7 mouse cellular contexts compared by ENCODE assay signal in the genomic region with DNA sequence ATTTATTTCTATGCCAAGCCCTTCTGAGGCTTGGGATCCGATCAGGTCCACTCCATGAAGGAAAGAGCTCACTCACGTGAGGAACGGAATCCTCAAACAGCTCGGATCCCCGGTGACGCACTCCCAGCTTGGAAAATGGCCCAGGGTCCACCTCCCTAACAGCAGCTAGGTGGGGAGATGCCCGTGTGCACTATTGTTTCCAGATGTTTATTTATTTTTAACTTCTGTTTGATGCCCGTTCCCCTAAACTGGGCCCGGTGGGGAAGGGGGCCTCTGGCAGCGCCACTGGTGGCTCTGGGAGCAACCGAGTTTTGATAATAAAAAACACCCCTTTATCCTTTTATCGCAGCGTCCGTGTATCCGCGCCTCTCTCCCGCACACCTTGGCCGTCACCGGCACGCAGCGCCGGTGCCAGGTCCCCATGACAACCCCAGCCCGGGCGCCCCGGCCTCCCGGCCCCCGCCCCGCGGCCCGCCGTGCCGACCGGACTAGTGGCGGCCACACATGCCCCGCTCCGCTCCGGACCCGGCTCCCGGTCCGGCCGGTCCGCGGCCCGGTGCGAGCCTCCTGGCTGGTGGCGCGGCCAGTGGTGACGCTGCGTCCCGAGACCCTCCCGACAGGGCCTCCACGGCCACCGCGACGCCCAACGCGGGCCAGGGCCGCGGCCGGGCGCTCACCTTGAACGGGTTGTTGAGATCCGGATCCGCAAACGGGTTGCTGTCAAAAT. TPM values are rescaled to one million over a fixed set of nuclear protein-coding genes. Genes with fewer than 3 reads are reported as not detected.
DNase-seq lines count a peak whose midpoint lies in the region; ATAC-seq and TF ChIP-seq lines count a peak whose summit lies in the region.

No protein-coding gene starts in this region.

- H3K79me2 ChIP-seq in macrophage (ENCODE audit: inconsistent target): peaks cover 51% of the 10 kb centered on the region

- peak overlapping the region; percentile 81 for H3K4me3 ChIP-seq in bone marrow macrophage, adult 2 months (ENCODE audit: insufficient read depth, low read length)
- H3K4me3 ChIP-seq in macrophage (ENCODE audit: inconsistent target): peak overlapping the region; percentile 84

- no peak for TF ChIP-seq CTCF in Patski (IDR thresholded peaks at IDR 0.05)
- TF ChIP-seq CTCF in bone marrow macrophage, adult 2 months (IDR thresholded peaks at IDR 0.05; ENCODE audit: low read depth, low read length): no peak

- peaks cover 24% of the 10 kb centered on the region for H3K4me1 ChIP-seq in bone marrow macrophage, adult 2 months (ENCODE audit: control insufficient read depth, insufficient read depth, low read length)

- peak overlapping the region; percentile 28; the same call in 1 of the 2 replicates for H3K27ac ChIP-seq in bone marrow macrophage, adult 2 months (ENCODE audit: insufficient read depth, low read depth, low read length)
- peak overlapping the region; percentile 24; the same call in 1 of the 2 replicates for H3K27ac ChIP-seq in macrophage

- intact Hi-C loops in left cerebral cortex, postnatal 14 days (cut with DNase I): loop anchor here (2.0 kb wide), 1 partner anchor 74 kb away; a partner anchor contains a TSS

- no peak for DNase-seq in Patski (ENCODE audit: low read depth, low spot score)
- peak; percentile 68 for DNase-seq in heart, postnatal 4 days
- peak; percentile 34 to 40 for DNase-seq in left cerebral cortex, postnatal 14 days (ENCODE audit: low spot score in 2 of 2)
- DNase-seq in right cerebral cortex, postnatal 4 days: peak; percentile 35

- in situ Hi-C loops in Patski (cut with MboI; ENCODE audit: low pct_unique_long_range_greater_than_20kb): no loop called here

- under 1% methylated on average over 65 of the region's 65 CpGs for WGBS in macrophage (ENCODE audit: missing documents)

- no peaks in the 10 kb centered on the region for H3K27me3 ChIP-seq in Patski

- CTCF ChIA-PET in Patski (lab: Charles Lee): no interaction called here

- H3K36me3 ChIP-seq in macrophage (ENCODE audit: inconsistent target): no peaks in the 10 kb centered on the region

- no peak for TF ChIP-seq POLR2A in bone marrow macrophage, adult 2 months (IDR thresholded peaks at IDR 0.05; ENCODE audit: borderline replicate concordance, low read depth, low read length)

- POLR2A ChIA-PET in Patski (lab: Charles Lee): no interaction called here

- ATAC-seq in Patski: peak; percentile 36
- ATAC-seq in erythroid progenitor cell, adult 5-6 weeks (replicated peaks; ENCODE audit: low FRiP score, poor library complexity, severe bottlenecking): 0 out of 2 replicates have a peak, but pooled peaks have one; percentile 32

RNA-seq across cellular contexts. Expression of a gene that starts 1.0 kb away (rescaled TPM):
- polyA plus RNA-seq in Patski (2021) (74.9 TPM), macrophage (2018) (21.9 to 37.1 TPM (median 33.0 TPM) in 3 replicates)
- polyA plus RNA-seq in bone marrow macrophage, adult 2 months (2012; ENCODE audit: insufficient read depth, insufficient read length, missing spikeins): 25.9 and 28.0 TPM in 2 replicates
- 3.2 and 7.5 TPM in 2 replicates for total RNA-seq in erythroid progenitor cell, adult 5-6 weeks (2015; ENCODE audit: low replicate concordance)
- 1.3 and 1.4 TPM in 2 replicates for total RNA-seq in erythroid progenitor cell, adult 5-6 weeks (2017; ENCODE audit: low replicate concordance)
- total RNA-seq in heart, postnatal 4 days (2021): 10 to 100 TPM; 32.9 to 37.3 TPM
- total RNA-seq in left cerebral cortex, postnatal 14 days (2021): 100 to 1,000 TPM; 162 to 187 TPM
- 10 to 100 TPM in 24 of 26 experiments, 1 to 10 TPM in 2; 7.7 to 28.2 (median 15.4) TPM for total RNA-seq in macrophage (2018; cell fraction: chromatin; rRNA removed)
- total RNA-seq in macrophage (2018; cell fraction: cytosol; rRNA removed): 10 to 100 TPM; 24.7 to 41.2 (median 34.7) TPM
- 10 to 100 TPM; 20.9 to 43.8 (median 29.6) TPM for total RNA-seq in macrophage (2018; cell fraction: nucleus; rRNA removed)

Comparison
In these comparisons a context has a peak if more than half of its experiments do, and no peak if none do; other contexts are left out.
1. RNA of a gene that starts 1.0 kb away (total RNA-seq): 162 to 187 TPM in left cerebral cortex, postnatal 14 days; 32.9 to 37.3 TPM in heart, postnatal 4 days and 1.3 to 7.5 TPM in erythroid progenitor cell, adult 5-6 weeks; every median in the first group is over 4 times any median in the second.